Mouse (Mus musculus) lung, postnatal 14 days (tissue): ENCODE data around the gene Gm49337.

ENCODE experiments used
- DNase-seq: peaks from one replicate; pipeline ENCODE4 v3.0.0; 2021

The Gm49337 gene

DNA sequence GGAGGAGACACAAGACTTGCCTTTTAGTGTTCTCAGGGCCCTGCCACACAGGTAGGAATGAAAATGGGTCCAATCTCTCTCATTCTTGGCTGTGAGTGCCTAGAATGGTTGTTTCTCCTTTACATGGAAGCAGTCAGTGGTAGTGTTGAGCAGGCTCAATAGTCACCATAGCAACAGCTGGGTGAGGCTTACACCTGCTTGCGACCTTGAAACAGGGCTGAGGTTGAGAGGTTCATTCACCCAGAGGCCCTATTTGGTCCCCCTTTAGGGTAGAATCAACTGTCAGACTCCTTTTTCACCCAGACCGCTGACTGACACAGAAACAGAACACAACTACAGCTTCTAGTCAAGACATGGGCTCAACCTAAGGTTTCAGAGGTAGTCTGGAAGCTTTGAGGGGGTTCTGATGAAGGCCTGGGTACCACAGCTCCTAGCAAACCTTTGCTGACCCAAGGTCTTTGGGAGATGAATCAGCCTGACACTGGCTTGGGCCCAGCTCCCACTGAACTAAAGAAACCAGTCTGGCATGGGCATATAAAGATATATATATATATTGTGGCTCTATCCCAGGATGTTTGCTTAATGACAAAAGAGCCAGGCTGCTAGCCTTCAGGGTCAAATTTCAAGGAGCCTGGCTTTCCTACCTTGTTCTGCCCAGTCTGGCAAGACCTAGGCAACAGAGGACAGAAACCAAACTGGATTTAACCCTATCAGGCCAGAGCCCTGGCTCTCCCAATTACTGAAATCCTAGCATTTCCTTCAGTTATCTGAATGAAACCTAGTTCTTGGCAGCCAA is 8.2 kb upstream of the Gm49337 start:
- no peak for DNase-seq

DNA sequence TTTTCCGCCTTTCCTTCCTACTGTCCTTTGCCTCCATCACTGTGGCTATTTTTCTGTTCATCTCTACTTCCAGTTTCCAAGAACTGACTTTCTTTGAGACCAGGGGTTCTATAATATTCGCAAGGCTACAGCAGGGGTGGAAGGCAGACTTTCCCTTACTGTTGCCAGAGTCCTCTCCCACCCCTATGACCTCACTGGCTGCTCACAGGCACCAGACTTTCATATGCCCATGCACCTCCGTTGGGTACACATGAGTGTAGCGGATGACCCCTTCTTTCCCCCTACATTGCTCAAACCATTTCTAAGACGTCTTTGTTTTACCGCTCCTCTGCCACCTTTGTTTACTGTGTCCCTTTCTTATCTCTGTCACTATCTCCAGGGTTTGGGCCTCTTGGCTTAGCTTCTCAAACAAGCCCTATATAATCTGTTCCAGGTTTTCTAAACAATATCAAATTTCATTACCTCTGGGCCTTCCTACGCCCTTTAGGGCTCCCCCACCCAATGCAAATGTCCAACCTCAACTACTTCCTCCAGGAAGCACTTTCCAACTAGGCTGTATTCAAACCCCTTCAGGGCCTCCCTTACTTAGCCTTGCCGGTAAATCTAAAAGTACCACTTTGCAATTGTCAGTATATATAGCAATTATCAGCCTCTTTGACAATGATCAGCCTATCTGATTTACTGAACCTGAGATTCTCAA is 7.3 kb upstream of the Gm49337 start:
- no peak for DNase-seq

DNA sequence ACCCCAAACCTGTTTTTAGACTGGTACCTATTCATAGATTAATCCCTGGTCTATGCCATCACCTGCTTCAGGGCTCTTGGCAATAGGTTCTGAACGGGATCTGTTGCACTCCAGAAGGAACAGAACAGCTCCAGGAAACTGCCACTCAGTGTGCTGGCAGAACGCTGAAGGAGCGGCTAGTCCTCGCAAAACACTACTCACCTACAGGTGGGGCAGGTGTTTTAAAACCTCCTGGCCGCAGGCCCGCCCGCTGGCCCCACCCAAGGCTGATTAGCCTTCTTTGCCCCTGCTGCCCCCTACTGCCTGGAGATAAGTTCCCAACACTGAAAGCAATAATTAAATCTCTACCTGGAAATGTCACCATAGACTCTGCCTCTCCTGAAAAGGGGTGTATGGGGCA is 5.8 kb upstream of the Gm49337 start, which contains the start of gene Tspan1:
TSS of gene Tspan1 (minus strand) at position 198 of the 400 bp plus-strand sequence.
- DNase-seq: peak; percentile 77

DNA sequence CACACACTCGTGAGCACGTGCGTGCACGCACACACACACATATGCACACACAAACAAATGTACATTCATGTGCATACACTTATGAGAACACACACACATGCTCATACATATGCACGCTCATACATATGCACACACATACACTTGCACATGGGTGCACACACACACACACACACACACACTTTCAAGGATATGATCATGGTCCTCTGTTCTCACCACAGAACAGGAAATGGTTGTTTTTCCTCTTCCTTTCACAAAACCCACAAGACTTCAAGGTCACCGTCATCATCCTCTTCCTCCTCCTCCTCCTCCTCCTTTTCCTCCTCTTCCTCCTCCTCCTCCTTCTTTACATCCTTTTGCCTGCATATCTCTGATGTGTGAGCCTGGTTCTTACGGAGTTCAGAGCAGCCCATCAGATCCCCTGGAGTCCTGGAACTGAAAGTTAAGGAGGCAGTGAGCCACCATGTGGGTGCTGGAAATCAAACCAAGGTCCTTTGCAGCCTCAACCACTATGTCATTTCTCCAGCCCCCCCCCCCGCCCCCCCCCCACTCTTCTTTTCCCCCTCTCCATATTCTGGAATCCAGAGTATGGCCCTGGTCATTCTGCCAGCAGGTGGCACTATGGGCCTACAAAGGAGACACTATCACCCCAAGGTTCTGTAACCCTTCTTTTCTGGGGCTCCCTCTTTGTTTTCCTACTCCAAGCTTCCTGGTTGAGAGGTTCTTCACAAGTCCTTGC is 4.4 kb upstream of the Gm49337 start:
- peak; percentile 88 for DNase-seq

DNA sequence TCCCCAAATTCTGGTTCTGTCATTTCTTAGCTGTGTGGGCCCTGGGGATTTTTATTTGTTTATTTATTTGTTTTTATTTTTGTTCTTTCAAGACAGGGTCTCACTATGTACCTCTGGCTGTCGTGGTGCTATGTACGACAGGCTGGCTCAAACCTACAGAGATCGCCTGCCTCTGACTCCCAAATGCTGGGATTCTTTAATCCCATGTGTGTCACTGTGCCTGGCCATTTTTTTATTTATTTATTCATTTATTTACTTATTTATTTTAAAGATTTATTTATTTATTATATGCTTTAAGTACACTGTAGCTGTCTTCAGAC is 3.9 kb upstream of the Gm49337 start:
- DNase-seq: no peak

DNA sequence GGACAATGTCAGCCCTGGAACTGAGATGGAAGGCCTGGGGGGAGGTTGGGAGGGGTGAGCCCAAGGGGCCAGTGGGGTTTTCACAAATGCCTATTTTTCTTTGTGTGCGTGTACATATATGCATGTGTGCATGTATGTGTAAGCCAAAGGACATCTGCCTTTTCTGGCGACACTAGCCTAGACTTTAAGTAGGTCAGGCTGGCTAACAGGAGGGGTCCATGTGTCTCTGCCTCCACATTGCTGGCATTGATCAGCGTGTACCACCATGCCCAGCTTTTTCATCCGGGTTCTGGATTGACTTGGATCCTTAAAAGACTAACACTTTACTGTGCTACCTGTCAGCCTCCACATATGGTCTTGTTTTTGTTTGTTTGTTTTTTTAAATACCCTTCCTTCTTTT is 568 bp downstream of the Gm49337 start:
- DNase-seq: no peak

DNA sequence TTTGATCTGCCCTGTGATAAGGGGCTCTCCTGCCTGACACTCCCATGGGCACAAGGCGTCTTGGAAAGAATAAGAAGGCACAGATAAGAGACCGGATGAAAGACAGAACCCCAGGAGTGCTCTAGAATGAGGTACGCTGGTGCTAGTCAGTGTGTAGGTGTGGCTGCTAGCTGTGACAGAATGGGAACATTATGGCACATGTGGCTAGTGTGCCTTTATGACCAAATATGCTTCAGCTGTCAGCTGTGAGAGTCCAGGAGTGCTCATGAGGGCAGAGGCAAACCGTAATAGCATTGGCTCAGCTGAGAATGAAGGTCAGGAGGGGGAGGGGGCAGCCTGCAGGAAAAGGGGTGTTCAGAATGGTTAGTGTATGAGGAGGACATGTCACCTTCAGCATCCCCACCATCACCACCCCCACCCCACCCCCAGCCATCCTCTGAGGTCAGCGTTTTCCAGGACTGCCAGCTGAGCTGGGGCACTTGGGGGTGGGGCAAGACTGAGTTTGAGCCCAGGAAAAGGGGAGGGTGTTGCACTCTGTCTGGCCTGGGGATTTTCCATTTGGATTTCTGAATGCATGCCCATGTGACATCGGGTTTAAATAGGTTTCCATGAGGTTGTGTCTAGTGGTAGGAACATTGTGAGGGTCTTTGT is 1.4 kb downstream of the Gm49337 start:
- peak; percentile 39 for DNase-seq

DNA sequence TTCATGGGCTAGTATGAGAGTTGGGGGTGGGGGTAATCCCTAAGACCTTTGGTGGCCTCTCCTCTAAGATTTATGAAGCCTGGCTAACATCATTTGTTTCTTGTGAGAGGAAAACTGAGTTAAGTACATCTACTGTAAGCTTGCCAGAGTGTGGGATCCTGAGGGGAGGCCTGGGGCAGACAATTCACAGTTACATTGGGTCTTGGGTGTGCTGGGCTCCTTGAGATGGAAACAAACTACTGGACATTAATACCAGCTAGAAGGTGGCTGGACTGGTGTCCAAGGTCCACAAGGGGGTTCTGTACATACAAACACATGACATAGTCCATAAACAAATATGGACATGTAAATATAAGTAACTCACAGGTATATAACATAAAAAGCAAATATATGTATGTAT is 2.0 kb downstream of the Gm49337 start:
- no peak for DNase-seq

DNA sequence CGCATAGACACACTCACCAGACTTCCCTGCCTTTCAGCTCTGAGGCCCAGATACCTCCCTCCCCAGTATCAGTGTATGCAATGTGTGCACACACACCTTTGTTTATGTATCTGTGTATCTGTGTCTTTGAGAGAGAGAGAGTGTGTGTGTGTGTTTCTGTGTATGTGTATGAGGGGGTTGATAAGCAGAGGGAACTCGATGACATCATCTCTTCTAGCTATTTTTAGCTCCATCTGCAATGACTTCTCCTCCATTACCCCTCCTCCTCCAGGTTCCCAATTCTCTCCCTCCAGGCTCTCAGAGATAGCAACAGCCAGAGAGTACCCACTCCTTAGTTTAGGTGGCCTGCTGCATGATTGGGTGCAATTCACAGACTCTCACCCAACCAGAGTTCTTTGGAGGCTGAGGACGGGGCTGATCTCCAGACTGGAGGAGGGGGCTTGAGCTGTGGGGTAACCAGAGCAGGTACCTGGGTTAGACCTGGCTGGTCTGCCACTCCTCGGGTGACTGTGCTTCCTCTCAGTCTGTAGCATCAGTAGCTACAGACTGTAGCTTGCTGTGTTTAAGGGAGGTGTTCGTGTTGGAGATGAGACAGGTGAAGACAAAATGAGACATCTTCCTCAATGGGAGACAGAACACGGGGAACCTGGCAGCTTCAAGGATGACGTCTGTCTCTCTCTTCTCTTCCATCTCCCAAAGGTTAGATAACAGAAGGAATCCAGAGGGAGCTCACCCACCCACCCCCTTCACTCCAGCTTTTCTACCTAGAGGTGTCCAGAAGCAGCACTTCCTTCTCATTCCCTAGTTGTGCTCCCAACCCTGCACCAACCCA is 2.7 kb downstream of the Gm49337 start:
- no peak for DNase-seq

DNA sequence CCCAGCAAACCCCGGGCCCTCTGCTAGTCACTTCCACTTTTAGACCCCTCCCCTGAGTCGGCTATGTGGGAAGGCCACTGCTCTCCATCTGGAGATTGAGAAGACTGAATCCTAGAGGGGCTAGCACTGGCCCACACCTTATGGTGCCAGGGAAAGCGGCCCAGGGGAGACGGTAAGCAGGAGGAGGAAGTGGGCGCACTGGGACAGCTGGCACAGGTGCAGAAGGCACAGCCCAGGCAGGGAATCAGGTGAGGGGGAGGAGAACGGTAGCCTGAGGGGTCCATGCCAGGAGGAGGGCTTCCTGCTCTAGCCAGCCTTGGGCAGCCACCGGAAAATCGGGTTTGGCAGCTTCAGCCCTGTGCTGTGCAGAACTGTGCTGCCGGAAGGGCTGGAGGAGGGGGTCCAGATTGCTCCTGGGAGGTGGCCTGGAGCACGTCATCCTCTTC is 3.4 kb downstream of the Gm49337 start:
- DNase-seq: peak; percentile 84

DNA sequence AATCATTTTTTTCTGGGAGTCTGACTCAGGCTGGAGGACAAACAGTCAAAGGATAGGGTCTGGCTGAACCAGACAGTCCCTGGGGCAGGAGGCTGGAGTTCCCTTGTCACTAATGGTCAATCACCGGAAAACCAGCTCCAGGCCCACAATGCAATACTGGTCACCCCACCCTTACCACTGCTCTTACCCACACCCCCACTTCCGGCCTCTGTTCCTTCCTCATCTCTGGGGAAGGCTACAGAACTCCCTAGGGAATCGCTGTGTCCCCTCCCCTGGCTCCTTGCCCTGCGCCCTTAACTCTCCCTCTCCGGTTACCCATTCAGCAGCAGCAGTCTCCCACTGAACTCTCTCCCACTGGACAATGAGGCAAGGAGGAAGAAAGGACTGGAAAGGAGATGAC is 4.0 kb downstream of the Gm49337 start:
- peak; percentile 84 for DNase-seq

DNA sequence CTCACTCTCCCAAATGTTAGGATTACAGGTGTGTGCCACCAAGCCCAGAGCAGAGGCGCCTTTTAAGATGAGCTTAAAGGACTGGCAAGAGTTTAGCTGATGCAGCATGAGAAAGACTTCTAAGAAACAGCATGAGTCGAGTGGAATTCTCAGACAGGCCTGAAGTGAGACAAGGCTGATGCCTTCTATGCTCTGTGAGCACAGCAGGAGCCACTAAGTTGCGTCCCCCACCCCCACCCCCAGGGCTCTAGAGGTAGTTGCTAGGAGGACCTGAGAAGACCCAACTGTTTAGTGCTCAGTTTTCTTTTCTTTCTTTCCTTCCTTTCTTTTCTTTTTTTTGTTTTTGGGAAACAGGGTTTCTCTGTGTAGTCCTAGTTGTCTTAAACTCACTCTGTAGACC is 8.9 kb downstream of the Gm49337 start:
- no peak for DNase-seq

DNA sequence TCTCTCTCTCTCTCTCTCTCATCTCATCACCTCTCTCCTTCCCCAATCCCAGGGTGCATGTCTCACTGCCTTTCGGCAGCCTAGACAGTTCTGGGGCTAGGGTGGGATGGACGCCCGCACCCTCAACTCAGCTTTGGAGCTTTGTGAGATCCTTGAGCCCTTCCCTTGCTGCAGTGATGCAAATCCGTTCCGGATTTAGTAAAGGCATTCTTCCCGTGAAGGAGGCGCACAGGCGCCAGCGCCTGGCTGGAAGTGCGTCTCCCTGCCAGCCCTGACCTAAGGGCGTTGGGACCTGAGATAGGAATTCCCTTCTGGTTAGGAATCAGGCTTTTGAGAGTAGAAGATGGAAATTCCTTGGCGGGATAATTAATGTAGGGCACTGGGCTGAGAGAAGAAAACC is 9.6 kb downstream of the Gm49337 start:
- peak; percentile 47 for DNase-seq

DNA sequence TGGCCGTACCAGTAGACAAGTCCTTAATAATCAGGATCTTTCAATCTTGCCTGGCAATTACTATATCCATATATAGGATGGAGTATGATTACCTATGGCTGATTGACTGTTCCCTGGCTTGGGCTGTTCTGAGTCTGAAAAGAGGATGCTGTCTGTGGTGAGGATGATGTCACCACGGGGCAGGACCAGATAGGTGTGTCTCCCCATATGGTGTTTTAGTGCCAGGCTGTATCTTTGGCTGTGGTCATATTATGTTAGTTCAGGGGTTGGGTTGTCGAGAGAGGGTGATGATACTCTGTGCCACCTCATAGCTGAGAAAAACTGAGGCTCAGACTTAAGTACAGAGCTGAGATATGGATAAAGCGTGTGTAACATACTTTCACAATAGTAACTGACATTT is 11.9 kb downstream of the Gm49337 start:
- no peak for DNase-seq

DNA sequence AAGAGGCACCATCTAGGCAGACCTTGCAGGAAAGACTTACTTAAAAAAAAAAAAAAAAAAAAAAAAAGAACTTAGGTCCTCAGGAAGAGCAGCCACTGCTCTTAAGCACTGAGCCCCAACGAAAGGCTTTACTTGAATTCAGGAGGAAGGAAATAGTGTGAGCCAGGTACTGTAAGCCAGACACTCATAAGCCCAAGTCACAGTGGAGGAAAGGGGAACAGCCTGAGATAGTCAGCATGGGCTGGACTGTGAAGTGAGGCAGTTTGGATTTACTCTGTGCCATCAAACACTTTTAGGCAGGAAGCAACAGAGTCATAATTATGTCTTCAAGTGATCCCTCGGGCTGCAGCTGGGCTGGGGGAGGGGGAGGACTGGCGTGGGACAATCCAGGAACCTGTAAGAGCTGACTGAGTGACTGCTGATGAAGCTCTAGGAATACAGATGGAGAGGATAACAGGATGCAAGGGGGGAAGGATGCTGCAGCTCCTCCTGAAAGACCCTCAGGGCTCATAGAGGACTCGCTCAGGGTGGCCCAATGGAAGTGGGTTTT is 19.2 kb downstream of the Gm49337 start:
- no peak for DNase-seq

DNA sequence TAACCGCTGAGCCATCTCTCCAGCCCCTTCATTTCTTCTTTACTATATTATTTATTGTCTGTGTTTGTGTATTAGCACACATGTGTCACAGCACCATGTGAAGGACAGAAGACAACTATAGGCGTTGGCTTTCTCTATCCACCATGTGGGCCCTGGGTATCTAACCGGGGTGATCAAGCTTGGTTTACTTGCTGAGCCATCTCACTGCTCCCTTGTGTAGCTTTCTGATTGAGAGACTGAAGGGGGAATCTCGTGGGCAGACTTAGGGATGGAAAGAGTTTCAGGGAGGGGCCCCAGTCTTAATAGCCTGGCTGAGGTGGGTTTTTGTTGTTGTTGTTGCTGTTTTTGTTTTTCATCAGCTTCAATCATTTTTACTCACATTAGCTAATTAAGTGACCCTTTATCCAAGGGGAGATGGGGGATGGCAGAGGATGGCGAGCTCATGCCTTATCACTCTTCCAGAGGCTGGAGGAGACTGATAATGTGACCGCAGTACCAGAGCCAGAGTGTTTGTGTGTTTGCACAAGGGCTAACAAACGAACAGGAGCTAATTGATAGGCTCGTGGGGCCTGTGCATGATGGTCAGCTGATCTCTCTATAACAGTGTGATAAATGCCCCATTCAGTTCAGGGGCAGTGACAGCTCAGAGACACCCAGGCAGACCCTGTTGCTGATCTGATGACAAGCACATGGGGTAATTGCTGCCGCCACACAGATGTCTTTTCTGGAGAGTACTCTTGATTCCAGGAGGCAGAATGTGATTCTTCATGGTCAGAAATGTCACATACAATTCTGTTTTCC is 20.6 kb downstream of the Gm49337 start:
- no peak for DNase-seq

DNA sequence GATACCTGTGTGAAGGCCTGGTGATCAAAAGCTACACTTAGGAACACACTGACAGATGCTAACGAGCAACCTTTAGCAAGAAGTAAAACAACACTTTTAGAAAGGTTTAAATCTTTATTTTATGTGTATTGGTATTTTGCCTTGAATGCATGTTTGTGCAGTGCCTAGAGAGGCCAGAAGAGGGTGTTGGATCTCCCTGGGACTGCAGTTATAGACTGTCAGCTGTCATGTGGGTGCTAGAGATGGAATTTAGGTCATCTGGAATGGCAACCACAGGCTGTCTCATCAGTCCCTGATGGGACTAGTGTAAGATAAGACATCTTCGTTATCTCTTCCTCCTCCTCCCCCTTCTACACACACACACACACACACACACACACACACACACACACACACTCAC is 25.2 kb downstream of the Gm49337 start:
- DNase-seq: no peak

DNA sequence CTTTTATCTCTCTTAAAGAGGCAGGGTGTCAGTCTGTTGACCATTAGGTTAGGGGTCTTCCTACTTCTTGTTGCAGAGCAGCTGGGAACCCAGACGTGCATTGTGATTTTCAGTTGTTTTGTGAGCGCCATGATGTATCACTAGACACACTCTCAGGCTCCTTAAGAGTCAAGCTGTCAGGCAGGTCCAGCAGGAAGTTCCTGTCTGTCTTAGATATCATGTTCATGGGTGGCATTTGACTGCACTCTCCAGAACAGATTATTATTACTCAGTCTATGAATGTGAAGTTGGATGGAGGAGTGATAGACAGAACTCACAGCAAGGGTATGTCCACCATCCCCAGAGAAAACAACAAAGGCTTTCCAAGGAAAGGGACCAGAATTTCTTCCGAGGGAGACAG is 31.2 kb downstream of the Gm49337 start:
- DNase-seq: no peak

DNA sequence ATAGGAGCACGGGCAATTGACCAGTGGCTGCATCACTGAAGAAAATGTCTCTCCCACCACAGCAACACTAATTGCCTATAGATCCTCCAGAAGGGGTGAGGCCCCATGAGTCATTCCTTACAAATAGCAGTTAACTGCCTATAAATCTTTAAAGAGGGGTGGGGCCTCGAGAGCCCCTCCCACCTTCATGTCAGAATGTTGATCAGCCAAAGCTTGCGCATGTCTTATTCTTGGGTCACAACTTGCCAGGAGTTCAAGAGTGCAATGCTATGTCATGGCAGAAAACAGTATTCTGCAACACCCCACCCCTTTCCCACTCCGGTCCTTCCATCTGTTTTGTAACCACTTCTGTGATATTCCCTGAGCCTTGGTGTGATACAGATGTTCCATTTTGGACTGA is 33.3 kb downstream of the Gm49337 start:
- DNase-seq: no peak

DNA sequence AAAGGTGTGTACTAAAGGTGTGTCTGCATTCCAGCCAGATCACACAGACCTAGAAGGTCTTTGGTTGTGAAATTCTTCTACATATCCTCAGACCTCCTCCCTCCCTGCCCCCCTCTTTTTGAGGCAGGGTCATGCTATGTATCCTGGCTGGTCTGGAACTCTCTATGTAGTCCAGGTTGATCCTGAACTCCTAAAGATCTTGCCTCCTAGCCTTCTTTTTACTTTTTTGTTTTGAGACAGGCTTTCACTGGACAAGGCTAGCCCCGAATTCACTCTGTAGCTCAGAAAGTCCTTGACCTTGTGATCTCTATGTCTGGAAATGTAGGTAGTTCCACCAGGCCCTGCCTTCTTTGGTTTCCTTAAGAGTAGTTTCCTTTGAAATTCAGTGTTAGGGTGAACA is 35.7 kb downstream of the Gm49337 start:
- no peak for DNase-seq

DNA sequence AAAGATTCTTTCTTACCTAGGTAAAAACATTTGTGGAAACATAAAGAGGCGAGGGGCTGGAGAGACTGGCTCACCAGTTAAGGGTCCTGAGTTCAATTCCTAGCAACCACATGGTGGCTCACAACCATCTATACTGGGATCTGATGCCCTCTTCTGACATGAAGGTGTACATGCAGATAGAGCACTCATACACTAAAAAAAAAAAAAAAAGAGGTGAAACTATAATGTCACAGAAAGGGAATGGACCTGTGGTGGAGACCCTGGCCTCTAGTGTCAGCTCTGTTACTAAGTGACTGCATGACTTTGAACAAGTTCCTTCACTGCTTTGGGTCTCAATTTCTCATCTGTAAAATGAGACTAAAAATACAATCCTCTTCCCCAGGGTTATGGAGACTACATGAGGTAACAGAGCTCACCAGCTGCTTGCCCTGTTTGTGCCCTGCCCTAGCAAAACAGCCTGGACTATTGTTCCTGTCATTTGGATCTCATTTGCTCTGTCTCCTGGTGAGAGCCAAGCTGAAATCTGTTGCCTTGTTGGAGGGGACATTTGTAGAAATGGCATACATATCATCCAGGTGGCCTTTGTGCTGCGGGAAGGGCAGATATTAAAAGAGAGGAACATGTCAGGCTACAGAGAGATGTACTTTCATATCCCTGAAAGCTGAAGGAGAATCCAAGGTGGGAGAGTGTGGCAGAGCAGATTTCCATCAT is 42.9 kb downstream of the Gm49337 start:
- no peak for DNase-seq
